Mouse (Mus musculus): ENCODE results near the gene S100a5.

The S100a5 gene

DNA sequence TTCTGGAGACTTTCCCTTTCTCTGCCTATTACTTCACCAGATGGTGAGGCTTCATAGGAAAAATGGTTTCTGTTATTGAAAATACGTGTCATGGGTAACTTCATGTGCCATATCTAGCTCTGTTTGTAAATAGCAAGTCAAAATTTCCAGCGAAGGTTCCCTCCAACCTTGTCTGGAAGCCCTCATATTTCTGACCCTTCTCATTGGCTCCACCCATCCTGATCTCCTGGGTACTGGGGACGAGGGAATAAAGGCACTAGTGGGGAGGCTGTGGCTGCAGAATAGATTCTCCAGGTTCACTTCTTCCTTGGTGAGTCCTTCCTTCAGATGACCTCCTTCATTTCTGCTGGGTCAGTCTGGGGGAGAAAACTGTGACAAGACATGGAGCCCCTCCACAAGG, at the start of gene S100a5:
TSS of gene S100a5 (plus strand) at position 301 of the 400 bp plus-strand sequence.
- no peak for DNase-seq

DNA sequence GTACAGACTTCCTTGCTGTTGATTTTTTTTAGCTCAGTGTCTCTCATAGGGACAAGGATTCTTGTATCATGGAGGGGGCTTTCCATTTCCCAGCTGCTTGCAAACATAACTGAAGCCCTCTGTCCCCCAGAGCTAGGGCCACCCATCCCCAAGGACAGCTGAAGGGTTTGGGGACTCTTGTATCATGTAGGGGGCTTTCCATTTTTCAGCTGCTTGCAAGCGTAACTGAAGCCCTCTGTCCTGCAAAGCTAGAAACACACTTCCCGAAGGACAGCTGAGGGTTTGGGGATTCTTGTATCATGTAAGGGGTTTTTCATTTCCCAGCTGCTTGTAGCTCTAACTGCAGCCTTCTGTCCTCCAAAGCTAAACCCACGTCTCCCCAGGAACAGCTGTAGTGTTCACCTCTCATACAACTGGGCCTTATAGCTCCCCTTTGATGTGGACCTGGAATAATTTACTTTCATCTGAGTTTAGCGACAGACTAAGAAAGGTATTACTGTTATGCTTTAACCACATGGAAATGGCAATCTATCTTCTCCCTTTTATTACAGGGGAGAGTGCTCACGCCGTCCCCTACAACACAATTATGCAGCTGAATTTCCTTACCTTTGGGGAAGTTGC, 48.2 kb upstream of the S100a5 start, which contains the start of gene S100a3:
TSS of gene S100a3 (plus strand) at position 571 of the 621 bp plus-strand sequence.
- DNase-seq, result no peak

GRCm38 (mm10) chr3:90574691-90575090, 33.6 kb upstream of the S100a5 start:
- no peak for DNase-seq

DNA sequence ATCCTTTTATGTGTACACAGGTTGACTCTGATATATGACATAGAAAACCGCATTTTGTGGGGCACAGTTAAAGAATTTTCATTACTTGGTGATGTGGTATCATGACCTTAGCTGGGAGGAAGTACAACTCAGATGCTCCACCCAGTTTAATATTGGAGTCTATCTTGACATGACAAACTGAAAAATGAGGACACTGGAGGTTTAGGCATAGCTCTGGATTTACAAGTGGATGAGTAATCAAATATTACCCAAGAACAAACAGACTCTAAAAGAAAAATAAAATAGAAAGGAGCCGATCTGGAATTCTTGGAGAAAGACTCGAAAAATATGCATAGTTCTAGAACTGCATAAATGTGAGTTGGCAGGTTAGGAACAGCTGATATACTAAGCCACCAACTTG, 33.0 kb upstream of the S100a5 start:
- DNase-seq, result no peak

GRCm38 (mm10) chr3:90576351-90577001, 31.8 kb upstream of the S100a5 start:
- no peak for DNase-seq

DNA sequence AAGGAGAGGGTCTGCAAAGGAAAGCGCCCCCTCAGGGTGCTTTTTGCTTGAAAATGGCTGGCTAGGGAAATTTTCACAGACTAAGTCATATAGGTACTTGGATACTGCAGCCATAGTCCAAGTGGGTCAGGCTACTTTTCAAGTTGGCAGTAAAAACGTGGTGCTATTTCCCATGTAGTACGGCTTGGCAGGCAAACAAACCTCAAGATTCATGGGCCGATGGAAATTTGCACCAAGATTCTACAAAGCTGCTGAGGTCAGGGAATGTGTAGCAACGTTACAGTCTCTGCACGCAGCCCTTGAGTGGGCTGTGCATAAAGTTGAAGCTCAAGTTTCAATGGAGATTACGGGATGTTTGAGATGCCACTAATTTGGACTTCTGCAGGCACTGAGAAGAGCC, 28.9 kb upstream of the S100a5 start:
- DNase-seq, result no peak

- DNase-seq, result no peak
Observed at GRCm38 (mm10) chr3:90581141-90581540, 27.2 kb upstream of the S100a5 start.

- no peak for DNase-seq
Observed at GRCm38 (mm10) chr3:90582156-90582555, 26.2 kb upstream of the S100a5 start.

DNA sequence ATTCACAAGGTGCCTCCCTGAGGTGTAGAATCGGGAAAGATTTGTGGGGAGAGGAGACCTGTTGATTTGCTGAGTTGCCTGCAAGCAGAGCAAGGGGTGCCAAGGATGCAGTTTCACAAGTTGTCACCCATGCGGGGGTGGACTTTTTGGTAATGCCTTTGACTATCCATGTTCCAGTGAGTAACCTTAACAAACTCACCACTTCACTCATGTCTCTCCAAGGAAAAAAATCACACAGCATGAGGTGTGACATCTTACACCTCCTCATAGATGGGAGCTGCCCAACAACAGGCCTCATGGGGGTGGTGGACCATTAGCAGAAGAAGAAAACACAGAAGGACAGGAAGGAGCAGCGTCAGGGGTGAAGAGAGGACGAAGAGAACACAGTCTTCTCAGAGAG, 25.8 kb upstream of the S100a5 start:
- no peak for DNase-seq

GRCm38 (mm10) chr3:90583893-90584292, 24.4 kb upstream of the S100a5 start:
- no peak for DNase-seq

- peak; percentile 7 for DNase-seq
Observed at GRCm38 (mm10) chr3:90585595-90585994, 22.7 kb upstream of the S100a5 start.

GRCm38 (mm10) chr3:90586016-90586643, 22.2 kb upstream of the S100a5 start:
- DNase-seq, result no peak

DNA sequence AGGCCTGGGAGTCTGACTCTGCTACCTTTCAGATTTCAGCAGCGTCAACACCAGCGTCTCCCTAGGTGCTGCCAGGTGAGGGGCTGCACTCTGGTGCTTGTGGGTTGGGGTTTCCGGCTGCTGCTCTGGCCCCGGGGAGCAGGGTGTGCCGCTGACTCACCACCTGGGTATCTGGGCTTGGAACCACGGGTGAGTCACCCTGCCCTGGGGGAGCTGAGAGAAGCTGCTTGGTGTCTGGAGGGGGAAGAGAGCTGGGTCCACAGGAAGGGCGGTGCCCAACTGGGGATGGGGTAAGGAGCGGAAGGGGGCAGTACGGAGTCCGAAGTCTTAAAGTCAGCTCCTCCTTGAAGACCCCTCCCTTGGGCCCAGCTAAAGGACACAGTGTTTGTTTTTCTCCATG, 21.4 kb upstream of the S100a5 start:
- DNase-seq, result no peak

DNA sequence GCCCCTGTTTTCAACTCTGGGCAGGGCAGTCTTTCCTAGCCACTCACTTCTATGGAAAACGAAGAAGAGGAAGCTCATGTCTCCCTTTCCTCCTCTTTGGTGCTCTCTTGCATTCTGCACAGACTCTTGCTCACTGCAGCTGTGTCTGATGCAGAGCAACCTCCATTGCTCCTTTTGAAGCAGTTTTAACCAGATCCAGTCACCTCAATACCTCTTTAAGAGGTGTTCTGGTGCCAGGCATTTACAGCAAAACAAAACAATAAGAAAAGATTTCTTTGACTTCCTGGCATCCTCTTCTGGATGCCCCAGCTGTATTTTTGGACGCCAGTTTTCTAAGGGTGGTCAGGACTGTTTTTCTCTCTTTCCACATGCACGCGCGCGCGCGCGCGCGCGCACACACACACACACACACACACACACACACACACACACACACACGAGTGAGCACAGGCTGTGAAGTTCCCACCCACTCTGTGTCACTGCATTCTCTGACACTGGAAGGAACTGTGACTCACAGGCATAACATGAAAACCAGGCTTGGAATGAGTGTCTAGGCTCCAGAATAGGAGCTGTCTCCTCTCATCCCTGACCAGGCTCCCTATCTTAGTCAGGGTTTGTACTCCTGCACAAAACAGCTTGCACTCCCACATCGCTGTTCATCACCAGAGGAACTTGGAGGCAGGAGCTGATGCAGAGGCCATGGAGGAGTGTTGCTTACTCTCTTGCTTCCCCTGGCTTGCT, 20.8 kb upstream of the S100a5 start:
- DNase-seq, result no peak

DNA sequence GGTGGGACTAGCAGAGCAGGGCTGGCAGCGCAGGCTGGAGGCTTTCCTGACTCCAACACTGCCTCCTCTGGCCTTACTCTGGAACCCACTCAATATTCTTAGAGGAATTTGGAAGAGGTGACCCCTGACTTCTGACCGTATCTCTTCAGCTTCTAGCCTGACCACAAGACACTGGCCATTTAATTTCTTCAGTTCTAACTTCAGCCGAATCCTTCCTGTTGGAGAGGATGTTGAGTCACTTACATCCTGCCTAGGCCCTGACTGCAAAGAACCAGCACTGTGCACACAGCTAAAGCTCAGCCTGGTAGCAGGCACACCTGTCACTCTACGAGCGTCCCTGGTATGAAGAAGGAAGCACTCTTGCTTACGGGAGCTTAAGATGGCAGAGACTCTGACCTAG, 18.9 kb upstream of the S100a5 start:
- no peak for DNase-seq

DNA sequence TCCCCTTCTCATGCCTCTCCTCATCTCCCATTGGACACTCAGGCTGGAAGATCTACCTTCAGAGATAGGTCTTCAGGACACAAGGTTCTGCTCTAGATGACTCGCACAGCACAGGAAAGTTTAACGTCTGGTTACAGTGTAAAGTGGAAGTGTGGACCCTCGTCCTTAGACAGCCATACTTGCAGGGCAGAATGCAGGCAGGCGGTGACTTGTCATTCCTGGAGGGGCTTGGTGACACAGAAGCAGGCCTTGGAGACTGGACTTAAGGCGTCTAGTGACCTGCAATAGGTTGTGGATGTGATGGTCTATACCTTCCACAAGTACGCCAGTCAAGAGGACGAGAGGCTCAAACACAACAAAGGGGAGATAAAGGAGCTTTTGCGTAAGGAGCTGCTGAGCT, 18.4 kb upstream of the S100a5 start, which contains the start of gene S100a2:
TSS of gene S100a2 (plus strand) at position 301 of the 400 bp plus-strand sequence.
- DNase-seq, result no peak

DNA sequence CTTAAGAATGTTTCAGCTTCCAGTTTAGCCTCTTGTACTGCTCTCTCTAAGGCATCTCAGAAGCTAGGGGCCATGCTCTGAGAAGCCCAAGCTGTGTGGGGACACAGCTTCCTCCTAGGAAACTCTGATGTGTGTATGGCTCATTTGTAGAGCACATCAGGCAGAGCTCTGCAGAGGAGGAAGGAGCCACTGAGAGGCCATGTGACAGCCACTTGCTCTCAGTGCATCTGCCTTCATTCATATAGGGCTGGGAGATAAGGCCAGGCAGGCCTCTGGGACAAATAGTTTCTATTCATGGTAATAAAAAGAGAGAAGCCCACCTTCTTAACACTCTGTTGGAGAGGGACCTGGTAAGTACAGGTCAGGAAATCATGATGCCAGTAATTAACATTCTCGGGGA, 13.9 kb upstream of the S100a5 start:
- DNase-seq, result no peak

DNA sequence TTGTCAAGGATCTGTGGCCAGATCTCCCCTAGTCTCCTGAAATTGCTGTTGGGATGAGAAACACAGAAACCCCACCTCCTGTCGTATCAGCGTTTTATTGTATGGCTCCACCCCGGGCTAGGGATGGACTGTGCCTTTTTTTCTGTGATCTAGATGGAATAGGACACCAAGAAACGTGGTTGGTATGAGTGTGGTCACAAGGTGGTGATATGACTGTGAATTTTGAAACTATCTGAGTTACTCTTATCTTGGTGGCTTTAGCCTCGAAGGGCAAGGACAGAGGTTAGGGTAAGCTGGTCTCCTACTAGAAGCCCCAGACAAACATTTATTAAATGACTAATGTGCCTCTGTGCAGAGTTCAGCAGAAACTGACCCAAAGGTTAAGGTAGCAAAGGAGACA, 12.8 kb upstream of the S100a5 start:
- DNase-seq, result no peak

DNA sequence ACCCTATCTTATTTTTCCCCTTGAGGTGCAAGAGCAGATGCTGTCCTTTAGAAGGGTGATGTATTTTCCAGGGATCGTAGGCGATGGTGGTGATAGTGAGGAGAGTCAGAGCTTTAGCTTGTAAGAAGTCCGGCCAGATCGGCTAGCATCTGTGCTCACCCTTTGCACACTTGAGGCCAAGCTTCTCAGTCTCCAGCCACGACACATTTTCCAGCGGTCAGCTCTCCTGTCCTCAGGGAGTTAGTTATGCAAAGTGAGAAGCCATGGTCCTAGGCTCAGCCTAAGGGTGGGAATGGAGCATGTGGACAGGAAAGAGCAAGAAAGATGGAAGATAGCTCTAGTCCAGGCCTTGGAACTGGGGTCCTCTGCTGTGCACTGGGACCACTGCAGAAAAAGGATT, 11.5 kb upstream of the S100a5 start:
- DNase-seq, result no peak

DNA sequence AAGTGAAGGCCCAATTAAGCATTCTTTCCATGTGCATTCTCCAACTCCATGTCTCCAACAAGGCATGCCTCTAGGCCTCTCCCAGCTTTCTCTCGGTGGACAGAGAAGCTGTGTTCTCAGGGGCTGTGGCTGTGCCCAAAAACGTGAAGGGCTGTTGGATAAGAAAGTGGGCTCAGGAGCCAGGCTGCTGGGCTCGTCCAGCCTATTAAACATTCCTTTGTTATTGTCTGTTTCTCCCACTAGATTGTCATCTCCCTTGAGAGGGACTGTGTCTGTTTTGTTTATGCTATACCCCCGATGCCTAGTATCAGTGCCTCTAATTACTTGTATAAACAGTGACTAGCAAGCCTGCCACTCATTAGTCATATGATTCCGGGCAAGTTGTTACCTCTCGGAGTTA, 10.6 kb upstream of the S100a5 start:
- DNase-seq, result no peak

GRCm38 (mm10) chr3:90598212-90598611, 10.1 kb upstream of the S100a5 start:
- no peak for DNase-seq

DNA sequence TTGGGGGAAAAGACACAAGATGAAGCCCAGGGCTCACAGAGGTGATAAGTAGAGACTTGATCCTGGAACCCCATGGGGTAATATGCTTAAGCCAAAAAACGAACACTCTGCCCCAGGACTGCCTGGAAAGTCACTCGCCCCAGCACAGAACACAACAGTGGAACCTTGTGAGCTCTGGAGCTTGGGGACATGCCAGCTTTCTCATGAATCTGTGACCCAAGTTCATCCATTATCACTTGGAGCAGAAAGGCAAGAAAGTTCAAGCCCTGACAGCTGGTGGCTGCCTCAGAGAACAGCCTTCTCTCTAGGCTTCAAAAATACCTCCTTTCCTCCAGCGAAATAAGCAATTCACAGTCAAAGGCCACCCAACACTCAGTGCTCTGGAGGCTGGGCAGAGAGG, 8.9 kb upstream of the S100a5 start:
- no peak for DNase-seq

GRCm38 (mm10) chr3:90600036-90600435, 8.3 kb upstream of the S100a5 start:
- no peak for DNase-seq

All from cerebellum, adult 11 months (tissue).